Mouse (Mus musculus) limb, embryonic 13.5 days (tissue): Measurements from ENCODE around the gene Arl2bp. TPM values are rescaled to one million over a fixed set of nuclear protein-coding genes. Genes with fewer than 3 reads are reported as not detected.

Experiments
- ATAC-seq: fragments of 200-750 bp; cut with Nextera tagmentation; 2 replicates; pipeline ENCODE4 v1.8.0; 2017; ENCODE audit warnings: low read depth, moderate number of reproducible peaks, moderate TSS enrichment; ENCODE audit not compliant: low FRiP score
- H3K27ac ChIP-seq: fragments of 300-500 bp; sonication (generic); 2 replicates; pipeline ENCODE4 v1.5.1; 2015; ENCODE audit warnings: inconsistent platforms, mild to moderate bottlenecking, moderate library complexity
- H3K27me3 ChIP-seq: fragments of 300-500 bp; sonication (generic); 2 replicates; pipeline ENCODE4 v1.6.1; 2015; ENCODE audit warnings: mild to moderate bottlenecking, inconsistent platforms
- H3K36me3 ChIP-seq: fragments of 300-500 bp; sonication (generic); 2 replicates; pipeline ENCODE4 v1.6.1; 2015; ENCODE audit warnings: inconsistent platforms, mild to moderate bottlenecking, moderate library complexity
- H3K4me1 ChIP-seq: fragments of 300-500 bp; sonication (generic); 2 replicates; pipeline ENCODE4 v1.6.1; 2015; ENCODE audit warnings: inconsistent platforms
- H3K4me2 ChIP-seq: fragments of 300-500 bp; sonication (generic); replicated peaks from 2 replicates; pipeline ENCODE4 v1.6.1; 2015; ENCODE audit warnings: inconsistent platforms, mild to moderate bottlenecking, moderate library complexity
- H3K4me3 ChIP-seq: fragments of 300-500 bp; sonication (generic); 2 replicates; pipeline ENCODE4 v1.5.1; 2015; ENCODE audit warnings: moderate library complexity, mild to moderate bottlenecking, inconsistent platforms
- H3K9ac ChIP-seq: fragments of 300-500 bp; sonication (generic); 2 replicates; pipeline ENCODE4 v1.6.1; 2015; ENCODE audit warnings: mild to moderate bottlenecking, inconsistent platforms
- H3K9me3 ChIP-seq: fragments of 300-500 bp; sonication (generic); 2 replicates; pipeline ENCODE4 v1.6.1; 2016; ENCODE audit warnings: inconsistent platforms
- WGBS: fragments of 180-500 bp; shearing (Covaris S2); methylation state at CpG from one replicate; pipeline ENCODE4 v1.1.7; 2015; 5-methylcytosine and 5-hydroxymethylcytosine counted together
- polyA plus RNA-seq: library from polyadenylated mRNA; unstranded; fragments of >200 nt; fragmentation: Nextera tagmentation; extraction: Ambion mirVana; gene quantifications from 2 replicates; pipeline ENCODE4 v1.2.1, GENCODE M21; 2015

Arl2bp gene
- polyA plus RNA-seq, 1 experiment from 2014 or later, result 151 TPM

DNA sequence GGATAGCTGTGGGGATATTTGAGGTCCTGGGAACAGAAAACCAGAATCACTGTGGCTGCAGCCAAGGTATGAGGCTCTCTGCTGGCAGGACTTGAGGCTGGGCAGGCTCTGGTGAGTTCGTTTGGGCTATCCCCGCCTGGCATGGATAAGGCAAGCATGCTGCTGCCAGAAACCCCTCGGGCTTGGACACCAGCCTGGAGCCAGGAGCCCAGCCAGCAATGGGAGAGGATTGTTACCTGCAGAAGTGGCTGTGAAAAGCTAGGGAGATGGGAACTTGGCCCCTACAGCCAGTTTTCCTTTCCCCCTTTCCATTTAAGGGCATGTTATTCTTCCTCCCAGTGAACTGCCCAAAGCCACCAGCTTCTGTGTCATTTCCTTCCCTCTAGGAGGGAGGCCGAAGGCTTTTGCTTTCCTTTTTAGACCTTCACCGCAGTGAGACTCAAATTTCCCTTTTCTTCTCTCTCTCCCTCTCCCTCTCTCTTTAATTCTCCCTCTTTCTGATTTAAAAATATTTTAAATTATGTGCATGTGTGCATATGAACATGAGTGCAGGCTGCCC, 44.8 kb downstream of the Arl2bp start:
- H3K36me3 ChIP-seq, result no peaks in the 10 kb centered on the region
- peaks cover 19% of the 10 kb centered on the region for H3K4me1 ChIP-seq
- no peak overlapping the region for H3K27ac ChIP-seq
- H3K27me3 ChIP-seq, result 0 out of 2 replicates have a peak, but pooled peaks cover 3% of the 10 kb centered on the region
- no peak overlapping the region for H3K4me2 ChIP-seq
- WGBS, result 48% methylated on average over 5 of the region's 5 CpGs
- ATAC-seq, result no peak
- H3K9ac ChIP-seq, result no peak overlapping the region
- H3K9me3 ChIP-seq, result no peaks in the 10 kb centered on the region
- no peak overlapping the region for H3K4me3 ChIP-seq

DNA sequence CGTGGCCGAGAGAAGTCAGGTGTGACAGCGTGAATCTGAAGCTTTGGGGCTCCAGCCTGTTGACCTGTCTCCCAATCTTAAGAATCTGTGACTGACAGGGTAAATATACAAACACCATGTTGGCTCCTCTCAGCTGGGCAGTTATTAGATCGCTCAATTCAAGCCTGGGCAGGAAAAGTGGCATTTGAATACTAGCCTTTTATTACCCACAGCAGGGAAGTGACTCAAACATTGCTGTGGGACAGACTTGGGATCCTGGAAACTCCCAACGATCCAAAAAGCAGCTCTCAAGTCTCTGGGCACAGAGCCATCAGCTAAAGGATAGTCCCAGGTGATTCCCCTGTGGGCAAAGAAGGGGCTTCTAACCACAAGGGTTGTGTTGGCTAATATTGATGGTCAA, 48.2 kb downstream of the Arl2bp start:
- ATAC-seq, result no peak
- 65% methylated on average over 5 of the region's 5 CpGs for WGBS
- no peak overlapping the region for H3K4me3 ChIP-seq
- H3K27me3 ChIP-seq, result 0 out of 2 replicates have a peak, but pooled peaks cover 3% of the 10 kb centered on the region
- no peaks in the 10 kb centered on the region for H3K36me3 ChIP-seq
- H3K4me1 ChIP-seq, result peaks cover 16% of the 10 kb centered on the region
- no peak overlapping the region for H3K27ac ChIP-seq
- no peak overlapping the region for H3K4me2 ChIP-seq
- H3K9ac ChIP-seq, result no peak overlapping the region
- no peaks in the 10 kb centered on the region for H3K9me3 ChIP-seq

DNA sequence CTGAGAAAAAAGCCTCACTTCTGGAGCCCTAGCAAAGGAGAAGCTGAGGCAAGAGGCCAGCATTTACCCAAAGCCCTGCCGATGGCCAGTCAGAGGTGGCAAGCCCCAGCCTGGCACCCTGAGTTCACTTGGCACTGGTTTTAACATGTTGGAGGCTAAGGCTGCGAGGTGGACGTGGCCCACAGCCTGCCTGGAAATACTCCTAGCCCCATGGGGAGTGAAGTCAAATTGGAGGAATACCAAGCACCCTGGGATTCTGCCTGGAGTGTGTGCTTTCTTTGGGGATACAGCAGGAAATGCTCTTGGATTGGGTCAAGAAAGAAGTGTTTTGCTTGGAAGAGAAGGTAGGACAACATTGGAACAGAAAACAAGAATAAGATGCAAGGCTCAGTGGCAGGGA, 49.5 kb downstream of the Arl2bp start:
- no peak for ATAC-seq
- H3K4me1 ChIP-seq, result 0 out of 2 replicates have a peak, but pooled peaks cover 6% of the 10 kb centered on the region
- H3K9ac ChIP-seq, result no peak overlapping the region
- H3K27me3 ChIP-seq, result 0 out of 2 replicates have a peak, but pooled peaks cover 3% of the 10 kb centered on the region
- no peak overlapping the region for H3K4me3 ChIP-seq
- H3K4me2 ChIP-seq, result no peak overlapping the region
- no peak overlapping the region for H3K27ac ChIP-seq
- 86% methylated on average over 3 of the region's 3 CpGs for WGBS
- H3K36me3 ChIP-seq, result no peaks in the 10 kb centered on the region
- H3K9me3 ChIP-seq, result no peaks in the 10 kb centered on the region

DNA sequence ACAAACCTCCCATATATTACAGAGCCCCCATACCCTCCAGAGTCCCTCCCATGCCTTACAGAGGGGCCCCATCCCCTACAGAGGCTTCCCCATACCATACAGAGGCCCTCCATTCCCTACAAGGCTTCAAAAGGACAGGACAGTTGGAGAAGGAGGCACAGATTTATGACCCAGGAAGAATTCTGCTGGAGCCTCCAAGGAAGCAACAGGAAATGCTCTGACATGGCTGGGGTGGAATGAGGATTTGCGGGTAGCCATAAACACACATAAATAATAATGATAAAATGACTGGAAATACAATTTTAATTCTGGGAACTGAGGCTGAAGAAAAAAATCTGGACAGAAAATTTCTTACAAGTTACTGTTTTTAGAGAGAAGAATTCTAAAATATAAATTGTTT, 50.4 kb downstream of the Arl2bp start:
- 82% methylated on average over 1 of the region's 1 CpGs for WGBS
- Histone ChIP-seq H3K9me3 (no peaks in the 10 kb centered on the region), H3K4me3 (no peak overlapping the region), H3K27me3 (0 out of 2 replicates have a peak, but pooled peaks cover 3% of the 10 kb centered on the region), H3K36me3 (no peaks in the 10 kb centered on the region), H3K9ac (no peak overlapping the region), H3K4me2 (no peak overlapping the region), H3K27ac (no peak overlapping the region), H3K4me1 (no peaks in the 10 kb centered on the region)
- no peak for ATAC-seq

Other genes with a start within 250 kb of the Arl2bp start
- gene Nlrc5, start 232.2 kb upstream of the Arl2bp start, polyA plus RNA-seq, result 0.33 and 0.34 TPM in 2 replicates
- gene Cpne2, start 133.6 kb upstream of the Arl2bp start, polyA plus RNA-seq, result 8.8 and 9.2 TPM in 2 replicates
- gene Rspry1, start 64.7 kb upstream of the Arl2bp start, polyA plus RNA-seq, result 48.9 and 49.7 TPM in 2 replicates
- gene Fam192a, start 64.6 kb upstream of the Arl2bp start, polyA plus RNA-seq, result 72.2 and 74.2 TPM in 2 replicates
- gene Pllp, start 29.7 kb downstream of the Arl2bp start, polyA plus RNA-seq, result 0.50 and 0.83 TPM in 2 replicates
- not detected in 2 replicates for gene Ccl22, start 79.0 kb downstream of the Arl2bp start, polyA plus RNA-seq
- 6.3 and 6.8 TPM in 2 replicates for gene Cx3cl1, start 105.4 kb downstream of the Arl2bp start, polyA plus RNA-seq
- gene Ccl17, start 143.9 kb downstream of the Arl2bp start, polyA plus RNA-seq, result 0.42 TPM in 1 of 2 replicates, not detected in the other
- 72.7 and 73.7 TPM in 2 replicates for gene Coq9, start 171.7 kb downstream of the Arl2bp start, polyA plus RNA-seq
- gene Ciapin1, start 171.8 kb downstream of the Arl2bp start, polyA plus RNA-seq, result 127 and 133 TPM in 2 replicates
- gene Polr2c, start 190.8 kb downstream of the Arl2bp start, polyA plus RNA-seq, result 145 and 149 TPM in 2 replicates
- 21.4 and 21.7 TPM in 2 replicates for gene Dok4, start 209.7 kb downstream of the Arl2bp start, polyA plus RNA-seq